Mouse (Mus musculus) mature B cell (primary cell): ENCODE data around the gene Adamtsl4.
"Not testable (repeated sequence)": the region's sequence is repeated elsewhere in the genome, so short reads cannot be mapped to it uniquely, and the experiment has no call there.

Source experiments
- in situ Hi-C: fragments of 300-500 bp; cut with MboI; formaldehyde crosslinking; loops from 2 replicates; pipeline ENCODE4 v1.14.3; 2019

The Adamtsl4 gene

GRCm38 (mm10) chr3:95660788-95661478 lies 26.8 kb downstream of the Adamtsl4 start:
- in situ Hi-C loops = no loop called here

GRCm38 (mm10) chr3:95659948-95660347 lies 27.8 kb downstream of the Adamtsl4 start:
- in situ Hi-C loops = no loop called here

GRCm38 (mm10) chr3:95658868-95659712 lies 28.6 kb downstream of the Adamtsl4 start:
- in situ Hi-C loops = no loop called here

DNA sequence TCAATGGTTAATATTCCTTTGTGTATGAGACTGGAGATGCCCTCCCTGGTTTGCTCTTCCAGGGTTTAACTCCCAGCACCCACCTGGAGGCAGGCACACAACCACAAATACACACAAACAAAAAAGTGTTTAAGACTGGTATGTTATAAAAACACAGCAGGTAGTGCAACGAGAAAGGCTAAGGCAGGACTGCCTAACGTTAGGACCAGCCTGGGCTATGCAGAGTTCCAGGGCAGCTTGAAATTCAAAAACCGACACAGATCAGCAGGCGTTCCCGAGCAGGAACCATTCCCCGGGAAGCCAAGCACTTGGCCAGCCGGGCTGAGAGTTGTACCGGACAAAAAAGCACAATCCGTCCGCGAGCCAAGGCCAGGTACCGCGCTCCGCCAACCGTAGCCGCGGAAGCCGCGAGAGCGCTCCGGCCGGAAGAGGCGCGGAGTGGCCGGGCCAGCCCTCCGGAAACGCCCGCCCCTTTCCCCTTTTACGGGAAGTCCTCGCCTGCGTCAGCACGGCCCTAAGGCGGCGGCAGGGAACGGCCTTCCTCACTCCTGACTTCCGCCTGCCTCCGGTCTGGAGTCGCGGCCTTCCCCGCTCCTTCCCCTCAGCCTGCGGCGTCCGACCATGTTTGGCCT lies 29.4 kb downstream of the Adamtsl4 start, which contains the start of gene Mcl1:
Gene Mcl1 (plus strand): TSS at position 553 of the 632 bp plus-strand sequence.
- in situ Hi-C loops = no loop called here

DNA sequence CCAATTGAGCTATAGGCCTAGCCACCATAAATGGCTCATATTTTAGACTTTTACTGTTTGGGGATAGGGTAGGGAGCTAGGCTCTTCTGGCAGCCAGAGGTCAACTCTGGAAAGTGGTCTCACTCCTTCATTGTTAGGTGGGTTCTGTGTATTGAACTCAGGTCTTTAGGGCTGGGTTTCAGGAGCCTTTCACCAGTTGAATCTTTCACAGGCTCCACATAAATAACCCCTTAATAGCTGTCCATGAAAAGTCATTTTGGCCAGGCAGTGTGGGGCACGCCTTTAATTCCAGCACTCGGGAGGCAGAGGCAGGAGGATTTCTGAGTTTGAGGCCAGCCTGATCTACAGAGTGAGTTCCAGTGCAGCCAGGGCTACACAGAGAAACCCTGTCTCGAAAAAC lies 30.0 kb downstream of the Adamtsl4 start:
- in situ Hi-C loops = no loop called here

GRCm38 (mm10) chr3:95657108-95657507 lies 30.6 kb downstream of the Adamtsl4 start:
- in situ Hi-C loops = no loop called here

DNA sequence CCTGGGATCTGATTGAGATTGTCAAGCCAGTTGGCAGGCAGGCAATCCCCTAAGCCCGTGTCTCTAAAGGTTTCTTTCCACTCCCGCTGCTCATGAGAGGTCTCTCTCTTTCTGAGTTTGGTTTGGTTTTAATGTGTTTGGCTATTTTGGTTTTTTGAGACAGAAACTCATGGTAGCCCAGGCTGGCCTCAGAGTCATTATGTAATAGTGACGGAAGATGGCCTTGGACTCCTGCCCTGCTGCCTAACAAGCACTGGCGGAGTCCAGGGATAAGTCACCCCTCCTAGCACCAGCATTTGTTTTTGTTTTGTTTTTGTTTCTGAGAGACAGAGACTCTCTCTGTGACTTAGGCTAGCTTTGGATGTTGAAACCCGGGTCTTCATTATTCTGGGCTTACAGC lies 32.3 kb downstream of the Adamtsl4 start:
- in situ Hi-C loops = no loop called here

- in situ Hi-C loops = not testable (repeated sequence)
Measured at GRCm38 (mm10) chr3:95654371-95654770, 33.3 kb downstream of the Adamtsl4 start.

DNA sequence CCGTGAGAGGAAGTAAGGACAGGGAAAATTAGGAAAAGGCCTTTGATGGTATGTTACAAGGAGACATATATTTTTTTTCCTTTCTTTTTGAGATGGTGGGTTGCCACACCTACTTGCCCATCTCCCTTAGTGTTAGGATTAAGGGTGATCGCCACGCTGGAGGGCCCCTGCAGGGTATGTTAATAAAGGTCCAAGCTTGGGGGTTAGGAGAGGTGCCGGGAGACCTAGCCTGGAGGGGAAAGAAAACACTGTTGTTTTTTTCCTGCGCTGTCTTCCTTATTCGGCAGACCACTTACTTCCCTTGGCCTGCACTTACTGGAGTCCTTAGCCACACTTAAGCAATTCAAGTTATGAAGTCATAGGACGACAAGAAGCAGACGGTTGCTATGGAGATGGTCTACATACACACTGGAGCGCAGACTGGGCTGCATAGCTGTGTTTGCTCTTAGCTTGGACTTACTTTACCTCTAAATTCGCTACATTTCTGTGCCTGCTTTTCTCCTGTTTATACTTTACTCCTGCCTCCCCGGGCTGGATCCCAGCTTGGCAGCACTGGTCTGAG lies 34.2 kb downstream of the Adamtsl4 start:
- in situ Hi-C loops = no loop called here

DNA sequence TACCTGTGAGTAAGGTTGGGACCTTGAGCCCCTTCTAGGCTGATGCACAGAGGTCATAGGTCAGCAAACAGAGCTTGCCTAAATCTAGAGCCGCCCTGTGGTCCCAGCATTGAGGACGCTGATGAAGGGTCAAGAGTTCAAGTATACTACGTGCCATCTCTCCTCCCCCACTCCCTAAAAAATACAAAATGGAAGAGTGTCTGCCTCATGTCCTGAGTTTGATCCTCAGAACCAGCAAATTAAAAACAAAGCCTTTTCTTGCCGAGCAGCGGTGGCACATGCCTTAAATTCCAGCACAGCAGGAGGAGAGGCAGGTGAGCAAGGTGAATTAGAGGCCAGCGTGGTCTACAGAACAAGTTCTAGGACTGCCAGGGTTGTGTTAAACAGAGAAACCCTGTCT lies 34.8 kb downstream of the Adamtsl4 start:
- in situ Hi-C loops = no loop called here

DNA sequence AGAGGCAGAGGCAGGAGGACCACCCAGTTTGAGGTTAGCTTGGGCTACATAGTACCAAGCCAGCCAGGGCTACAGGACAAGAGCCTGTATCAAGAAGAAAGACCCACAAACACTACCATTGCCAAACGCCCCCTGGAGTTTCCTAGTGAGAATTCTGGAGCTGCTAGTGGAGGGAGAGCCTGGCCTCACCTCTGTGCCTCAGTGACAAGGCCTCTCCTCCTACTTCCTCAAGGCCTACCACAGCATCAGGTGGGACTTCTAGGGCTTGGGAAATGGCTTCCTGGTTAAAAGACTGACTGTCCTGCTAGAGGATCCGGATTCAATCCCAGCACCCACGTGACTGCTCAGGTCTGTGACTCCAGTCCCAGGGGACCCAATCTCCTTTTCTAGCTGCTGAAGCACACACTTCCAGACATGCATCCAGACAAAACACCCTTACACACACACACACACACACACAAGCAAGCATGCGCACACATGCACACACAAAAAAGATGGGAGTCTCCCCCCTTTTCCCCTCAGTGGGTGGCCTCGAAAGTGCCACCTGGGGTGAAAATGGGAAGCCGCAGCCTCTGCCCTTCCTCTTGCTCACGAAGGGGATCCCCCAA lies 35.4 kb downstream of the Adamtsl4 start:
- in situ Hi-C loops = no loop called here

DNA sequence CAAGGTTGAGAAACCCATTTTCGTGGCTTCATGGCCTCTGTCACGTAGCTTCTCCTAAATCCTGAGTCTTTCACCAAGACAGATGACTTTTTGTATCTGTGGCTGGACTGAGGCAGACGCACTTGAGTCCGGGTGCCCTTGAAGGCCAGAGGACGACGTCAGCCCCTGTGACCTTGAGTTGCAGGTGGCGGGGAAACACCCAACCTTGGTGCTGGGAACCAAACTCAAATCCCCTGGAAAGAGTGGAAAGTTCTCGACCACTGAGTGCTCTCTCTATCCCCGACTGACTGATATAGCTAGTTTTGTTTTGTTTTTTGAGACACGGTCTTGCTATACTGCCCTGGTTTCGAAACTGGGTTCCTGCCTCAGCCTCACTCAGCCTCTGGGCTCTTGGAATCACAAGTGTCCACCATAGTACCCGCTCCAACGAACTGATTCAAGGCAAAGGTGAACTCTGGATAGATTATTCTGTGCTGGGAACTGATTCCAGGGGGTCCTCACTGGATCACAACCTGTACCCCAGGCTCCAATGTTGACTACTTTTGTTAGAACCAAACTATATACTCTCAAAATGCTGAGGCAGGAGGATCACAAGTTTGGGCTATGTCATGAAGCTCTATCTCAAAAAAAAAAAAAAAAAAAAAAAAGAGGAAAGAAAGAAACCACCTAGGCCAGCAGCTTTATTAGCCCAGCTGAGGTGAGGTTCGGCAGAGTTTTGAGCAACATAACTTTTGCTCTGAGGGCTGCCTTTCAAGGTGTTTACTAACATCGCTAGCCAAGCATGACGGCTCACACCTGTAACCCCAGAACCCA lies 36.1 kb downstream of the Adamtsl4 start:
- in situ Hi-C loops = no loop called here

DNA sequence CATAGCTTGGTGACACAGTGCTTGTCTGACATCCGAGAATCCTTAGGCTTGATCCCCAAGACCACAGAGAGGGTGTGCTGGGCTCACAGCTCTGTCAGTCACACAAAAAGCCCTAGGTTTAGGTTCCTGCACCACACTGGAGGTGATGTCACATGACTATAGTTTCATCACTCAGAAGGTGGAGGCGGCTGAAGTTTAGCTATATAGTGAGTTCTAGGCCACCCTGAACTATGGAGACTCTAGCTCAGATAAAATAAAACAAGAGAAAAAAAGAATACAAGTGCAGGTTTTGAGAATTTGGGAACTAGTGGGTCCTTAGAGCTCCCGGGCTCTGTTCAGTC lies 36.7 kb downstream of the Adamtsl4 start:
- in situ Hi-C loops = no loop called here

GRCm38 (mm10) chr3:95650276-95651032 lies 37.3 kb downstream of the Adamtsl4 start:
- in situ Hi-C loops = no loop called here

- in situ Hi-C loops = no loop called here
Measured at GRCm38 (mm10) chr3:95648016-95648415, 39.7 kb downstream of the Adamtsl4 start.

DNA sequence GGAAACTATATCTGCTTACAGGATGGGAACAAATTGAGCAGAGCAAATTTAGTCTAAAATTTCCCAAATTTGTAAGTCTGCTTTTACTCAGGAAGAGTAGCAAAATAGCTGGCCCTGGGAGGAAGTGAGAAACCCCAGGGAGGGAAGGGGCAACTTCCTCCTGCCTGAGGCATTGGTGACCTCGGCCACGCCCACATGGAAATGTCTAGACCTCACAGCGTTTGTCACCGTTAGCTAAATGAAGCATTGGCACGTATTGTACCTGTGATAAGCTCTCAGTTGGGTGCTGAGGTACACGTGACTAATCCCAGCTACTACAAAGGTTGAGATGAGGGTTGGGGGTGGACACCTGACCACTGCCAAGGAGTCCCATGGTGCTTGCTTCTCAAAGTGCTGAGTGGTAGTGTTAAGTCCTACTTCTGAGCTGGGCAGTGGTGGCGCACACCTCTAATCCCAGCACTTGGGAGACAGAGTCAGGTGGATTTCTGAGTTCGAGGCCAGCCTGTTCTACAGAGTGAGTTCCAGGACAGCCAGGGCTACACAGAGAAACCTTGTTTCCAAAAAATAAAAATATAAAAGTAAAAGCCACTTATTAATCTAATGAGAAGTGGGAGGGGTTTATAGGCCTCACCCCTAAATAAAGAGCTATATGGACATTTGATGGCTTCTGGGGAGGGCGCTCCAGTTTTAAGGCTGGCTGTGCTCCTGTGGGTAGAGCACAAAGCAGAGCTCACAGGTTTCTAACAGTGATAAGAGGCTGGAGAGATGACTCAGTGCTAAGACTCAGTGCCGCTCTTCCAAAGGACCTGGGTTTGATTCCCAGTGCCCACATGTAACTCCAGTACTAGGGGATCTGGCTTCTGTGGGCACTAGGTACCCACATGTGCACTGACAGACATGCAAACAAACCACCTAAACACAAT lies 42.1 kb downstream of the Adamtsl4 start:
- in situ Hi-C loops = no loop called here

DNA sequence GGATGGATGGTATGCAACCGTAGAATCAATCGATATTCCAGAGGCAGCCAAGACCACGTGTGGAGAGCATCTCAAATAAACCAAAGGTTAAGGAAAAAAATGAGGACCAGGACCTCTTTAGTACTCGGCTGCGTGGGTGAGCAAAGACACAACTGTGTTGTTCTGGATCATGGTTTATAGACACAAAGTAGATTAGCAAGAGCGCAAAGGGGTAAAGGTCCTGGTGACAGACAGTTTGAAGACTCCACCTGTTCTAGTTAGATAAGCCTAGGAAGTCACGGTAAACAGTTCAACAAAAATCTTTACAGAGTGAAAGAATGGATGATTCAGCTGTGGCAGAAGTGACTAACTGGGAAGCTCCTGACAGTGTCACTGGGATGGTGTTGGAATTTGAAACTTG lies 44.6 kb downstream of the Adamtsl4 start:
- in situ Hi-C loops = loop anchor here (5.0 kb wide), 1 partner anchor 34 kb away; no protein-coding TSS in a partner anchor

GRCm38 (mm10) chr3:95639694-95640093 lies 48.0 kb downstream of the Adamtsl4 start:
- in situ Hi-C loops = loop anchor here (5.0 kb wide), 1 partner anchor 38 kb away; no protein-coding TSS in a partner anchor

GRCm38 (mm10) chr3:95636072-95636471 lies 51.6 kb downstream of the Adamtsl4 start:
- in situ Hi-C loops = no loop called here
